Mouse (Mus musculus) forebrain, embryonic 13.5 days (tissue): ENCODE data around the gene Enpp1. TPM values are rescaled to one million over a fixed set of nuclear protein-coding genes. Genes with fewer than 3 reads are reported as not detected.

Experiments
- ATAC-seq: fragments of 200-750 bp; cut with Nextera tagmentation; 2 replicates; pipeline ENCODE4 v1.8.0; 2017
- H3K27ac ChIP-seq: fragments of 300-500 bp; sonication (generic); 2 replicates; pipeline ENCODE4 v1.5.1; 2015; ENCODE audit warnings: inconsistent platforms, mild to moderate bottlenecking, moderate library complexity
- H3K27me3 ChIP-seq: fragments of 300-500 bp; sonication (generic); 2 replicates; pipeline ENCODE4 v1.6.1; 2015; ENCODE audit warnings: mild to moderate bottlenecking, inconsistent platforms
- H3K36me3 ChIP-seq: fragments of 300-500 bp; sonication (generic); 2 replicates; pipeline ENCODE4 v1.6.1; 2015; ENCODE audit warnings: mild to moderate bottlenecking, inconsistent platforms; ENCODE audit not compliant: poor library complexity, severe bottlenecking
- H3K4me1 ChIP-seq: fragments of 300-500 bp; sonication (generic); 2 replicates; pipeline ENCODE4 v1.6.1; 2015; ENCODE audit warnings: inconsistent platforms
- H3K4me2 ChIP-seq: fragments of 300-500 bp; sonication (generic); 2 replicates; pipeline ENCODE4 v1.6.1; 2015; ENCODE audit warnings: inconsistent platforms, mild to moderate bottlenecking, moderate library complexity
- H3K4me3 ChIP-seq: fragments of 300-500 bp; sonication (generic); 2 replicates; pipeline ENCODE4 v1.5.1; 2015; ENCODE audit warnings: mild to moderate bottlenecking, inconsistent platforms
- H3K9ac ChIP-seq: fragments of 300-500 bp; sonication (generic); 2 replicates; pipeline ENCODE4 v1.6.1; 2015; ENCODE audit warnings: mild to moderate bottlenecking, inconsistent platforms
- H3K9me3 ChIP-seq: fragments of 300-500 bp; sonication (generic); replicated peaks from 2 replicates; pipeline ENCODE4 v1.6.1; 2016; ENCODE audit warnings: inconsistent platforms
- WGBS: fragments of 180-500 bp; shearing (Covaris S2); methylation state at CpG from one replicate; pipeline ENCODE4 v1.1.7; 2015; 5-methylcytosine and 5-hydroxymethylcytosine counted together
- polyA plus RNA-seq: library from polyadenylated mRNA; unstranded; fragments of >200 nt; fragmentation: Nextera tagmentation; extraction: Ambion mirVana; gene quantifications from 2 replicates; pipeline ENCODE4 v1.2.1, GENCODE M21; 2015

Gene Enpp1
- polyA plus RNA-seq, 1 experiment from 2014 or later: 0.76 TPM

DNA sequence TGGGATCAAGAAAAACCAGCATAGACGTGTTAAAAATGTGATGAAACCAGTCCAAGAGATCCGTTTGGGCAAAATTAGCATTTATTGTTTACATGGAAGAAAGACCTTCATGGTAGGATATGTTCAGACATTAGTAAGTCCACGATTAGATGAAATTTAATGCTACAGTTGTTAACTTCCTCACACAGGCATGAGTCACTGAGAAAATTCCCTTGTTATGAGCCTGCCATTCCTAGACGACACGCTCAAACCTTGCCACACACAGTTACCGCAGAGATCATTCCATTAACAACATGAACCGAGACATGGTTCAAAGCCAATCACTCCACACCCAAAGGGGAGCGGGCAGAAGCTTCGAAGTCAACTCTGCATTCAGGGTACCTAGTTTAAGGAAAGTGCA lies 122.7 kb downstream of the Enpp1 start:
- WGBS: 94% methylated on average over 9 of the region's 9 CpGs
- no peaks in the 10 kb centered on the region for H3K4me1 ChIP-seq
- no peaks in the 10 kb centered on the region for H3K36me3 ChIP-seq

GRCm38 (mm10) chr10:24588824-24589223 lies 123.1 kb downstream of the Enpp1 start:
- Histone ChIP-seq H3K9ac (no peak overlapping the region), H3K27ac (no peak overlapping the region), H3K4me3 (no peak overlapping the region), H3K4me2 (no peak overlapping the region), H3K4me1 (no peaks in the 10 kb centered on the region), H3K36me3 (no peaks in the 10 kb centered on the region), H3K9me3 (no peaks in the 10 kb centered on the region), H3K27me3 (no peaks in the 10 kb centered on the region)
- ATAC-seq: no peak
- 84% methylated on average over 4 of the region's 4 CpGs for WGBS

More for the DNA sequence above, 122.7 kb downstream of the Enpp1 start:
- Histone ChIP-seq H3K9ac (no peak overlapping the region), H3K4me2 (no peak overlapping the region), H3K9me3 (no peaks in the 10 kb centered on the region), H3K4me3 (no peak overlapping the region), H3K27me3 (no peaks in the 10 kb centered on the region), H3K27ac (no peak overlapping the region)
- no peak for ATAC-seq

Other genes with a start within 250 kb of the Enpp1 start
- 1.5 and 1.8 TPM in 2 replicates for gene Ccn2, start 116.7 kb downstream of the Enpp1 start, polyA plus RNA-seq
- 2.8 TPM in 2 replicates for gene Enpp3, start 130.7 kb upstream of the Enpp1 start, polyA plus RNA-seq
- gene Med23, start 157.8 kb upstream of the Enpp1 start, polyA plus RNA-seq: 27.9 and 28.8 TPM in 2 replicates
- 0.76 and 1.2 TPM in 2 replicates for gene Arg1, start 215.3 kb upstream of the Enpp1 start, polyA plus RNA-seq